In the genomic region with DNA sequence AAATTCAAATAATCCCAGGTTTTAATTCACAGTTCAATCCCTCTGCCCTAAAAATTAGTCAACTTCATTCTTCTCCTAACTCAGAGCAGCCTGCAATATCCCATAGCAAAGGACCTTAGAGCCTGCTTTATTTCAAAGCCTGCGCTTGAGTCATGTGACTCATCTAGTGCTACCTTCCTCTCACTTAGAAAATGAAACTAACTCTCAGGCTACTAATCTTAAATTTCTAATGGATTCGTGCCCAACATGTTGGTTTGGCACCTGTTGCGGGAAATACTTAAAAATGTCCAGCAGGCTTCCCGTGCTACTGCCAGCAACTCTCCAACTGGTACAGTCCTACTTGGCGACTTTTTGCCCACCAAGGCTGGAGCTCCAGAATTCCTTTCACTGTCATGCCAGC, we compare ENCODE assay signal across 23 mouse cellular contexts.
DNase-seq lines count a peak whose midpoint lies in the region; ATAC-seq lines count a peak whose summit lies in the region.
"Had no signal": no experiment of that assay in that cellular context is flagged by ENCODE, and none has a peak within 500 bp of the region (broad histone marks: within the 10 kb centered on the region; RNA-seq: fewer than 3 reads in every experiment).

No protein-coding gene starts in this region.

- WGBS in heart, embryonic 10.5 days = 82% methylated on average over 5 of the region's 5 CpGs
- 92% methylated on average over 5 of the region's 5 CpGs for WGBS in midbrain, embryonic 16.5 days

- no peaks in the 10 kb centered on the region for H3K9me3 ChIP-seq in heart, embryonic 10.5 days
- no peaks in the 10 kb centered on the region for H3K9me3 ChIP-seq in midbrain, embryonic 16.5 days (replicated peaks; ENCODE audit: control insufficient read depth, low read length, poor library complexity, severe bottlenecking)
- H3K9me3 ChIP-seq: forebrain, embryonic 13.5 days; hindbrain, embryonic 12.5 days; limb, embryonic 15.5 days; liver, embryonic 15.5 days; midbrain, embryonic 15.5 days had no signal

- DNase-seq in heart, postnatal 4 days = peak; percentile 4
- no peak for DNase-seq in heart, embryonic 10.5 days (ENCODE audit: low spot score)
- DNase-seq in CD4-positive helper T cell, adult 2 months (ENCODE audit: low read depth, low spot score) = peak; percentile 31
- peak; percentile 1 for DNase-seq in naive thymus-derived CD4-positive, alpha-beta T cell, adult 2 months (ENCODE audit: low read depth)
- no peak for DNase-seq in frontal cortex, postnatal 25 days (ENCODE audit: low spot score in 2 of 2)
- DNase-seq in thymus, postnatal 36 days = no peak
- DNase-seq: adrenal gland, postnatal 10 days; cerebellum, adult 11-12 months; gastrocnemius, postnatal 25 days; kidney, adult 2 months; kidney, postnatal 14 days; layer of hippocampus, postnatal 36 days; lung, postnatal 10 days; thymus, postnatal 25 days had no signal

- ATAC-seq in activated CD4-positive, CD25-positive, alpha-beta regulatory T cell, adult 4 months = peak; percentile 62
- ATAC-seq in midbrain, embryonic 16.5 days = no peak
- ATAC-seq: forebrain, embryonic 13.5 days; midbrain, embryonic 15.5 days; Patski had no signal

- H3K27me3 ChIP-seq in heart, embryonic 10.5 days (ENCODE audit: insufficient read depth, poor library complexity, severe bottlenecking) = no peaks in the 10 kb centered on the region
- no peaks in the 10 kb centered on the region for H3K27me3 ChIP-seq in midbrain, embryonic 16.5 days (ENCODE audit: control insufficient read depth, insufficient read depth, low read depth, low read length)
- H3K27me3 ChIP-seq: forebrain, embryonic 13.5 days; hindbrain, embryonic 12.5 days; limb, embryonic 15.5 days; liver, embryonic 15.5 days; midbrain, embryonic 15.5 days; Patski had no signal

- no peaks in the 10 kb centered on the region for H3K36me3 ChIP-seq in heart, embryonic 10.5 days
- H3K36me3 ChIP-seq in midbrain, embryonic 16.5 days (ENCODE audit: control insufficient read depth, insufficient read depth, low read length) = no peaks in the 10 kb centered on the region
- H3K36me3 ChIP-seq: hindbrain, embryonic 12.5 days; limb, embryonic 15.5 days; liver, embryonic 15.5 days; midbrain, embryonic 15.5 days had no signal

- H3K4me1 ChIP-seq in heart, embryonic 10.5 days = no peaks in the 10 kb centered on the region
- no peaks in the 10 kb centered on the region for H3K4me1 ChIP-seq in midbrain, embryonic 16.5 days (ENCODE audit: control insufficient read depth, insufficient read depth, low read length)
- H3K4me1 ChIP-seq: forebrain, embryonic 13.5 days; hindbrain, embryonic 12.5 days; limb, embryonic 15.5 days; liver, embryonic 15.5 days; midbrain, embryonic 15.5 days had no signal

- no peak overlapping the region for H3K4me2 ChIP-seq in midbrain, embryonic 16.5 days (ENCODE audit: low read length)
- H3K4me2 ChIP-seq: forebrain, embryonic 13.5 days; hindbrain, embryonic 12.5 days; limb, embryonic 15.5 days; liver, embryonic 15.5 days; midbrain, embryonic 15.5 days had no signal

- H3K27ac ChIP-seq in heart, embryonic 10.5 days = no peak overlapping the region
- no peak overlapping the region for H3K27ac ChIP-seq in midbrain, embryonic 16.5 days (ENCODE audit: low read length)
- H3K27ac ChIP-seq: forebrain, embryonic 13.5 days; hindbrain, embryonic 12.5 days; layer of hippocampus, adult 2 months; limb, embryonic 15.5 days; liver, embryonic 15.5 days; midbrain, embryonic 15.5 days had no signal

- no peak overlapping the region for H3K9ac ChIP-seq in midbrain, embryonic 16.5 days (ENCODE audit: low read depth, low read length)
- H3K9ac ChIP-seq: forebrain, embryonic 13.5 days; hindbrain, embryonic 12.5 days; limb, embryonic 15.5 days; liver, embryonic 15.5 days; midbrain, embryonic 15.5 days had no signal

- H3K4me3 ChIP-seq in heart, embryonic 10.5 days = no peak overlapping the region
- no peak overlapping the region for H3K4me3 ChIP-seq in midbrain, embryonic 16.5 days (ENCODE audit: low read depth, low read length)
- H3K4me3 ChIP-seq: forebrain, embryonic 13.5 days; hindbrain, embryonic 12.5 days; layer of hippocampus, adult 2 months; limb, embryonic 15.5 days; liver, embryonic 15.5 days; midbrain, embryonic 15.5 days had no signal

Comparison
In these comparisons a context has a peak if more than half of its experiments do, and no peak if none do; other contexts are left out.
1. DNase-seq: peak in heart, postnatal 4 days (single experiment), CD4-positive helper T cell, adult 2 months (single experiment) and naive thymus-derived CD4-positive, alpha-beta T cell, adult 2 months (single experiment); none in heart, embryonic 10.5 days (single experiment), frontal cortex, postnatal 25 days (0 of 2) and thymus, postnatal 36 days (0 of 2).